Mouse (Mus musculus) lung, postnatal 0 days (tissue): ENCODE measurements around the gene Gm20388.

Experiments
- CTCF ChIP-seq: IDR thresholded peaks from 2 replicates; pipeline ENCODE4 v1.5.1; 2016; ENCODE audit warnings: antibody characterized with exemption, mild to moderate bottlenecking
- EP300 ChIP-seq: IDR thresholded peaks from 2 replicates; pipeline ENCODE4 v1.6.1; 2016; ENCODE audit warnings: antibody characterized with exemption, mild to moderate bottlenecking, control low read depth

- TF ChIP-seq EP300 = no peak
- TF ChIP-seq CTCF = no peak
Measured at GRCm38 (mm10) chr8:120249800-120250336, 339.2 kb downstream of the Gm20388 start.
